Mouse (Mus musculus) left cerebral cortex, adult 2 months (tissue): ENCODE measurements around the gene BC061212. TPM values are rescaled to one million over a fixed set of nuclear protein-coding genes. Genes with fewer than 3 reads are reported as not detected.
"Not testable (repeated sequence)": the region's sequence is repeated elsewhere in the genome, so short reads cannot be mapped to it uniquely, and the experiment has no call there.

ENCODE experiments used
- DNase-seq, 2 experiments: peaks; one replicate each; pipeline ENCODE4 v3.0.0; 2021 to 2022; ENCODE audit warnings: low spot score in 2 of 2, mixed read lengths in 1 of 2; ENCODE audit errors: extremely low spot score in 1 of 2
- H3K27ac ChIP-seq: fragments of 200-600 bp; 2 replicates; pipeline ENCODE4 v1.8.1; 2022
- H3K4me3 ChIP-seq: fragments of 200-600 bp; 2 replicates; pipeline ENCODE4 v1.8.1; 2022
- intact Hi-C: fragments of 180-260 bp; cut with DNase I; formaldehyde crosslinking; loops from one replicate; pipeline ENCODE4 v1.15.1; 2025
- long read RNA-seq, 2 experiments: library from polyadenylated mRNA; stranded (forward); transcript quantifications; one replicate each; pipeline ENCODE4 v2.0.0; 2021; ENCODE audit warnings: borderline mapping rate in 2 of 2
- total RNA-seq, 2 experiments: library from RNA; stranded (reverse); gene quantifications; 2 replicates each; pipeline ENCODE4 v1.2.3; 2021

The BC061212 gene
- total RNA-seq: not detected
- long read RNA-seq, experiment 1: 0 reads
- long read RNA-seq, experiment 2: 0 reads

- DNase-seq, H3K4me3 ChIP-seq, intact Hi-C loops: not testable (repeated sequence)
Observed at GRCm38 (mm10) chr5:94070445-94070844, at the start of gene BC061212. Gene BC061212, minus strand, starts transcription at chr5:94070545.

GRCm38 (mm10) chr5:94076085-94076484, 5.7 kb upstream of the BC061212 start, which contains the start of gene Gm6351:
Gene Gm6351, plus strand, starts transcription at chr5:94076385.
- intact Hi-C loops, H3K27ac ChIP-seq, H3K4me3 ChIP-seq, DNase-seq: not testable (repeated sequence)

More at GRCm38 (mm10) chr5:94070445-94070844, at the start of gene BC061212:
- H3K27ac ChIP-seq: not testable (repeated sequence)

Other genes starting within 250 kb of the BC061212 start
- gene Gm7792, start 226.8 kb downstream of the BC061212 start, total RNA-seq: not detected
- gene Gm16429, start 141.5 kb downstream of the BC061212 start, total RNA-seq: not detected
- not detected for gene Gm6351, start 5.8 kb upstream of the BC061212 start, total RNA-seq
- gene Gm3106, start 147.5 kb upstream of the BC061212 start, total RNA-seq: not detected
- gene A430089I19Rik, start 236.3 kb upstream of the BC061212 start, total RNA-seq: not detected
- gene Gm6502, start 243.9 kb upstream of the BC061212 start, total RNA-seq: not detected